Mouse (Mus musculus) retina, postnatal 7 days (tissue): ENCODE data around the gene Gm45837.

Source experiments
- DNase-seq: peaks from one replicate; pipeline ENCODE4 v3.0.0-alpha.2; 2012; ENCODE audit warnings: low read depth, low spot score

Gene Gm45837

DNA sequence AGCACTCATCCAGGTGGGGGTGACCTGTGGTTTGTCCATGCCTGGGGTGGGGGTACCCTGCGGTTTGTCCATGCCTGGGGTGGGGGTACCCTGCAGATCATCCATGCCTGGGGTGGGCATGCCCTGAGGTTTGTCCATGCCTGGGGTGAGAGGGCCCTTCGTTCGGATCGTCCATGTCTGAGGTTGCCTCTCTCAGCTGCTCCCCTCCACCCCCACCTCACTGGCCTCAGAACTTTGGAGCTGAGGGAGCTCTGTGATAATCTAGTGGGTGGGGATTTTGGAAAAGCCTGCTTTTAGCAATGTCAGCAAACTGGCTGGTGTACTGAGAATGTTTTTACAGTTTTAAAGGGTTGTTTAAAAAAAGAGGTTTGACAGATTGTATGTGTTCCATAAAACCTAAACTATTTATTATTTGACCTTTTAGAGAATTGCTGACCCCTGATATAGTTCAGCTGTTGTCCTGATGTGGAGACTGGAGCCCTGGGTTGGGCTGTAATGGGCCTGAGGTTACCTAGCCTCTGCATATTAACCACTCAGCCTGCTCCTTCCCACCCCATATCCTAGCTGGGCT, 18.7 kb upstream of the Gm45837 start:
- DNase-seq: no peak

DNA sequence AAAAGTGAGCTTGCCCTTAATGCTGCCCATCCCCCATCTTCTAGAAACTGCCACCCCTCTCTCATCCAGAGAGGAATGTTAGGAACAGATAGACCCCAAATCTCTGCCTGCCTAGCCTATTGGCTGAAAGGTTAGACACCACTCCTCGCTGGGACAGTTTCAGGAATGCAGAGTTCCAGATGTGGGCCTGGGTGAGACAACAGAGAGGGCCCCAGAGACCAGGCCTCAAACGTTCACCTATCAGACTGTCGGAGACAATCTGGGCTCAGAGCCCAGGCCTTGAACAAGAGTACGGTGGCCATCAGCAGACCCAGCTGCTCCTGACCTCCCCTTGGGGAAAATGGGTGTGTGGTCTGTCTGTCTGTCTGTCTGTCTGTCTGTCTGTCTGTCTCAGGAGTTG, 17.7 kb upstream of the Gm45837 start:
- no peak for DNase-seq

DNA sequence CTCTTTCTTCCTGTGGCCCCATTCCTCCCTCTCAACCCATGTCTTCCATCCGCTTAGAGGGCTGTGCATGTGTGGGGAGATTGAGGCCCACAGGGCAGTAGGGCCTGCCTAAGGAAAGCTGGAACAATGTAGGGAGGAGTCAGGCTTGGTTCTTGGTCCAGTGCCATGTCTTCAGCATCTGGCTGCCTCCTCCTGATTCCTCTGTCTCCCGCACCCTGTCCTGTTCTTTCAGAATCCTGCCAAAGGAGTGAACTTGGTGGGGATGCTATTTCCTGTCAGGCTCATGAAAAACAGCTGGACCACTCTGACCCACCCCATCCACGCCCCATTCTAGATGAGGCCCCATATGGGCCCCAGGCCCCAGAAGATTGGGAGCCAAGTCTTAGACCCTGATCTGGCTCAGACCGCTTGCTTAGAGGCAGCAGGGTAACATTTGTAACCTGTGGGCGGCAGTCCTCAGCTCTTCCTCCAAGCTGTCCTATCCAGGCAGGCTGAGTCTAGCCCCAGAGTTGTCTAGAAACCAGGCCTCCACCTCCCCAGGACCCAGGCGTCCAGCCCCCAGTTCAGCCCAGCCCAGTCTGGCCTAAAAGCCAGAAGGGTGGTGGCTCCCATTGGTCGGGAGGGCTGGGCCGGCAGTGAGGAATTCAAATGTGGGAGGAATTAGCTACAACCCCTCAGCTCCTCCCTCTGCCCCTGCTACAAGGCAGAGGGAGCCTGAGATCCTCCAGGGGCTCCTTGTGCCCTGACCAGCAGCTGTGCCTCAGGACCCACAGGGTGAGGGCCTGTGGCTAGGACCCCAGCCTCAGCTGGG, 16.8 kb upstream of the Gm45837 start:
- DNase-seq: no peak

DNA sequence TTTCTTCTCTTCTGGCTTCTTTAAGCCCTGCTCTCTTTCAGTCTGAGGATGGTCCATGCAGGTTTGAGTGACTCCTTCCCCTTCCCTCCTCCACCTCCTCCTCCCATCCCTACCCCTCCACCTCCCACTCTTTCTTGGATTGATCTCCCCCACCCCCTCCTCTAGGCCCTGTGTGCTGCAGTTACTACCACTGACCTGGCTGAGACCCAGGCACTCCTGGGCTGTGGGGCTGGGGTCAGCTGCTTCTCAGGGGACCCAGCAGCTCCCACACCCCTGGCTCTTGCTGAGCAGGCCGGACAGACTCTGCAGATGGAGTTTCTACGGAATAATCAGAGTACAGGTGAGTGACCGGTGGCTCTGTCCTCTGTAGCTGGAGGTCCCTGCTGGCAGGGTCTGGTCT, 16.1 kb upstream of the Gm45837 start:
- DNase-seq: no peak

DNA sequence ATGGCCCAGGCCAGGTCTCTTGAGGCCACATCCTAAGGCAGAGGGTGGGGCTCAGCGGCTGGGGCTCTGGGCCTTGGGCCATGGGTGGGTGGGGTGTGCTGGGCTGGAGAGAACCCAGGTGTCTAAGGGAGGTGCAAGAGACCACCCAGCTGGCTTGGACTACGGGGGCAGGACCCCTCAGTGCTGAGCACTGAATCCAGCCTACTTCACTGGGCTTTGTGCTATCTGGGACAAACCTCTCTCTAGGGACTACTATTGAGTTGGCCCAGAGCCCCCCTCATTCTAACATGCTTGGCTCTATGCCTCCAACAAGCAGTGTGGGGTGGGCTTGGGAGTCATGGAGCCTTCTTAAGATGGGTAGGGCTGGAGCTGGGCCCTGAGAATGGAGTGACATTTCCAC, 15.2 kb upstream of the Gm45837 start:
- DNase-seq: no peak

DNA sequence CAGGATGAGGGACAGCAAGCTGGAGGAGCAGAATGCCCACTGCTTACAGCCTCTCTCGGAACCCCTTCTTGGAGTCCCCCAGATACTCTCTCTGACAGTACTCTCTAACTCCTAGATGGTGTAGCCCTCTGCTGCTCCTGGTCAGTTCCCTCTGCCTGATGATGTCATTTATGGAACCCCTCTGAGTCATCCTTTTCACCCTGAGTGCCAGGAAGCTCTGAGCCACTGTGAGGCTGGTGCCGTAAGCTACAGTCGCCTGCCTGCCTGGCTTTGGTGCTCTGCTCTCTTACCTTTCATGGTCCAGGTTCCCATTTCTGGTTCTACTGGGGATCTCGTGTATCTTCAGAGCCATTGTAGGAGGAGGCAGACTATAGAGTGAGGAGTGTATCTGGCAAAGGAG, 13.5 kb upstream of the Gm45837 start:
- DNase-seq: no peak

DNA sequence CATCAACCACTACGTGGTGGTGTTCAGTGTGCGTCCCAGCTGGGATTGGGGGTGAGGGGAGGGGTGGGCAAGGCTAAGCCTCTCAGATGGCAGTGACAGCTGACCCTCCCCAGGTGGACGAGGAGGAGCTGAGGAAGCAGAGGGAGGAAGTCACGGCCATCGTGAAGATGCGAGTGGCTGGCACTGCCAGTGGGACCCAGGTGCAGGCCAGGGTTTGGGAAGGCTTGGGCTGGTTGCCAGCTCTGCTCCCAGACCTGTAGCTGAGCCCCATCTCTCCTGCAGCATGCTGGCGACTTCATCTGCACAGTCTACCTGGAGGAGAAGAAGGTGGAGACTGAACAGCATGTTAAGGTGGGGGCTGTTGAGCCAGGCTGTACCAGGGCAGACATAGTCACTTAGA, 9.2 kb upstream of the Gm45837 start:
- no peak for DNase-seq

DNA sequence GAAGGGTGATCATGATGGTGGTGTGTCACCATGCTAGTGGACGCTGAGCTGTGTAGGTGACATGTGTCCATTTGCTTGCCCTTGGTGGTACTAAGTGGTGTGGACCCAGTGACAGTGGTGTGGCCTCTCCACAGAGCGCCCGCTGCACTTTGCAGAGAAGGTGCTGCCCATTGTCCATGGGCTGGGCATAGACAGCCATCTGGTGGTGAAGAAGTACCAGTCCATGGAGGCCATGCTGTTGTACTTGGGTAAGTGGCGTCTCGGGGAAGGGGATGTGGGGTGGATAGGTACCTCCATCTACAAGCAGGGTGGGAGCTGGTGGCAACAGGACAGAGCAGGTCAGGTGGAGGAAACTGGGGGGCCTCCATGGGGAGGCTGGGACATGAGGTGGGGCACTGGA, 6.9 kb upstream of the Gm45837 start:
- DNase-seq: no peak

DNA sequence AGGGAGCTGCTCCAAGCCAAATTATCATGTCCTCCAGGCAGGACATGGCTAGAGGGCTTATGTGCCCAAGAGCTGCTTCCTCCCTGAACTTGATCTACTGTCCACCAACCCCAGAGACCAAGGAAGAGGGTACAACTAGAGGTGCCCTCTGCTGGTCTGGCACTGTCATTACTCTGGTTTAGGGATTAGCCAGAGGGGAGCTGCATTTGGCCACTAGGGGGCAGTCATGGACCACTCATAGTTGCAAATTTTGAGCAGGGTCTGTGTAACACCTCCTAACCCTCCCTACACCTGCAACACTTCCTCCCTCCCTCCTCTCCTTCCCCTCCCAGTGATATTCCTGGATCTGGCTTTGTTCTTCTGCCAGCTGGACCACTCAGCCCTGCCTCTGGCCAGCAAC, 2.1 kb downstream of the Gm45837 start:
- DNase-seq: peak; percentile 81

DNA sequence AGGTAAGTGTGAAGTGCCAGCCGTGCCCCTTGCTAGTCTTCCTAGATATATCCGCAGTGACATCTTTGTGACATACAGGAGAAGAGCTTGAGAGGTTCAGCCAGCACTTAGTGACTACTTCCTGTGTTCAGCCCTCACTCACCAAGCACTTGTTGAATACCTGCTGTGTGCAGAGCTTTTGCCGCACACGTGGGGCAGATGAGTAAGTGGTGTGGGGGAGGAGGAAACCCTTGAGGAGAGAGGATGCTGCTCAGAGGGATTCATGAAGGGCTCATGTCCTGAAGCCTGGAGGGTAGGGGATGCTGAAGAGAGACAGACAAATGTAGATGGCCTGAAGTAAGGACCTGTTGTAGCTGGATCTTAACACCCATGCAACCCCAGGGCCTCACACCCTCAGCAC, 3.5 kb downstream of the Gm45837 start:
- no peak for DNase-seq

DNA sequence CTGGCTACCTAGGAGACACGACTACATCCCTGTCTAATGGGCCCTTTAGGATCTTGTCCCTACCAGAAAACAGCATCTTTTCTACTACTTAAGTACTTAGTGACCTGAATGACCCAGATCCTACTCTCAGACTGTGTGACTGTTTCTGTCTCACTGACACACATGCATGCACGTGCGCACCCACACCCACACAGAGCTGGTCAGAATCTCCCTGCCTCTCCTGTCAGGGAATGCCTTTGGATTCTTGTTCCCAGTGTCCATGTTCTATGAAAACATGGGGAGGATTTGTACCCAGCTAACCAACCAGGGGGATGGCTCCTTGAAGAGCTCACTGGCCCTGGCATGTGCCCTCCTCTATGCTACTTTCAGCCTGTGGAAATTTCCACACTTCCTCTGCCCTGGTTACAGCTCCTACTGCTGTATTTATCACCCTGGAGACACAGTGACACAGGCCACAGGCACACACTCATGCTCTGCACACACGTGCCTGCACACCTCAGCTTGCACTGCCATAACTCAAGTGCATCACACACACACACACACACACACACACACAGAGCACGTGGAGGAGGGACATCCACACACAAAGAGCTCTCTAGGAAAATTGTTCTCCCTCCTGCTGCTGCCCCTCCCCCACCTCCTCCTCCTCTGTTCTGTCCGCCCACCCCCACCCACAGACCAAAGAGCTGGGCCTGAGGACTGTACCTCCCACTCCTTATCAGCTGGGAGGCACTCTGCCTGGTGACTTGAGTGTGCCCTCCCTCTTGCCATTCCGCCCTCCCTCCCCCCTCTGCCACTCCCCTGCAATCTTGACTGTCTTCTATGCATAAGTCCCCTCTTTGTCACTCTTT, 4.2 kb downstream of the Gm45837 start:
- DNase-seq: no peak

DNA sequence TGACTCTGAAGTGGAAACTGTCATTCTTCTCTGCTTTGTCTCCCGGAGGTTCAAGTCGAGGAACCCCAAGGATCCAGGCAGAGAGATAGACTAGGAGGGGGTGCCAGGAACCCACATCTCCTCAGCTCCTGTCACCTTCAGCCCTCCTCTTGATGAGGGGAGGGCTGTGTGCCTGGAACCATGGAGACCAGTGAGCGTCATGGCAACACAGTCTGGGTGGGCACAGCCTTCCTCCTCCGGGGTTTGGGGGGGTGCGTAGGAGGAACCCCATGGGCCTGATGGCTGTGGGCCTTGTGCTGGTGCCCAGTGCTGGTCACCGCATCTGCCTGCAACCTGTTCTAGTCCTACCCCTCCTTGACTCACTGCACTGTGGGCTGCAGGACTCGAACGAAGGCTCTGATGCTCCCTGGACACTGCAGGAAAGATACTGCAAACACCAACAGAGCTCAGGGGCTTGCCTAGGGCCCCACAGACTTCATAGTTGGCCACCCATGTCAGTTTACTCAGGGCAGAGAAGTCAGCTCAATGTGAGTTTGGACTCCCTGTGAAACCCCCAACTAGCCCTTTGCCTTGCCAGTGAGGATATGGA, 4.9 kb downstream of the Gm45837 start:
- DNase-seq: no peak

DNA sequence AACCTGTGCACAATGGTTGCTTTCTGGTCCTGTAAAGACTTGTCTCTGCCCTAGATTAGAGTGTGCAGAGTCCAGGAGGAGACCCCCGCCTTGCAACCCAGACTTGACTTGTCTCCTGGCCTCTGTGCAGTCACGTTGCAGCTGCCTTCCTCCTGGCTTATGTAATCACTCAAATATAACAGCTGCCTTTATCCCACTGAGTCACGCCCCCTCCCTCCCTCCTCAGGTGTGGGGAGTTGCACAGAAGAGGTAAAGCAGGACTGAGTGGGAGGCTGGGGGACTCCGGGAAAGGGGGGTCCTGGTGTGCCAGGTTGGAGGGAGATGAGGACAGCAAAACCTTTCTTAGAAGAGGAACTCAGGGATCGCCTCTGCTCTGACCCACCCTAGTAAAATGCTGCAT, 5.7 kb downstream of the Gm45837 start:
- no peak for DNase-seq

DNA sequence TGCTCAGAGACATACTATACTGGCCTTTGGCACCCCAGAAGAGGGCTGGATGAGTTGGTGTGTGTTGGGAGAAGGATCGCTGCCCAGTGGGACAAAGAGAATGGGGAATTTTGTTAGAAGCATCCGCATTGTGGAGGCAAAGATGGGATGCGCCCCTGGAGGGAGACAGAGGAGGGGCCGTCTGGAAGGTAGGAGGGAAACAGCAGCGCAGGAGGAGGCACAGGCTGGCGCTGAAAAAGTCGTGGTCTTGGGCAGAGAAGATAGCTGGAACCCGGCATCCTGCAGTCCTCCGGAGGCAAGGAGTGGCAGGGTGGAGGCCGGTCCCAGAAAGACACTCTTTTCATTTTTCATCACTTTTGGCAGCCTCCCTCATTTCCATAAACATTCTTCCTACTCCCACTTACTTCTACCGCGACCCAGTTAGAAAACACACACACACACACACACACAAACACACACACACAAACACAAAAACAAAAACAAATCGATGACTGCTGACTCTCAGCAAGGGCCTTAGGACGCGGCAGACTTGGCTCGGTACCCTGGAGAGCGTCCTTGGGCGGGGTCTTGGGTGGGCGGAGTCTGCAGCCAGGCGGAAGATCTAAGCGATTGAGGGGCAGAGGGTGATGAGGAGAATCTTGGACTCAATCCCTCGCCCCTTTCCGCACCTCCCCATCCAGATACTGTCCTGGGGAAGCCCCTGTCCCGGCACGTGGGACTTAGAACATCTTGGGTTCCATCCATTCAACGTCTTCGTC, 8.5 kb downstream of the Gm45837 start:
- no peak for DNase-seq

DNA sequence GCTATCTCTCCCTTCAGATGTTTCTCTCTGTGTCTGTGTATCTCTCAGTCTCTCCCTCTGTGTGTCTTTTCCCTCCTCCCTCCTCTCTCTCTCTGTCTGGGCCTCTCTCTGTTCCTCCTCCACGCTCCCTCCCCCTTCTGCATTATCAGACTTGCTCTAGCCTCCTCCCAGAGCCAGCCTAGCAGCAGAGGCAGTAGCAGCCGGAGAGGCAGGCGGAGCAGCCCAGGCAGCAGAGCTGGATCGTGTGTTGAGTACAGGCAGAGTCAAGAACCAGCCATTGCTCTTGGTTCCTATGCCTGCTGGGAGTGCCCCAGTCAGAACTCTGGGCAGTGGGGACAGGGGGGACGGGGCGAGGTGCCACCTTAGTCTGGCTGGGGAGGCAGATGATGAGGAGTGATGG, 10.8 kb downstream of the Gm45837 start, which contains the start of gene Pde2a:
Gene Pde2a, plus strand, starts transcription at position 163 of the 400 bp plus-strand sequence.
- DNase-seq: no peak

DNA sequence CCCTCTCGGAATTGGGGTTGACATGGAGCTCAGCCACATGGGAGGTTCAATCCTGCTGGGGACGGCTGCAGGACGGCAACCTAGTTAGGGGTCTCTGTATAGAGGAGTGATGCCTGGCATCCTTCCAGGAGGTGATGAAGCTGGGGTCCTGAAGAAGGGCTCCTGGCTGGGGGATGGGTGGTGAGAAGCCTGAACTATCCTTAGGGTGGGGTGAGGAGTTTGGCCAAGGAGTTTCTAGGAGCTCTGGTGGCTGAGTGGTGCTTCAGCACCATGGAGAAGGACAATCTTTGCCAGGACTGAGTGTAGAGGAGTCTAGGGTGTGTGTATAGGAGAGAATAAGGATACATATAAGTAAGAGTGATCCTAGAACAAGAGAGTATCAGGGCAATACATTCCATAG, 11.4 kb downstream of the Gm45837 start:
- no peak for DNase-seq

DNA sequence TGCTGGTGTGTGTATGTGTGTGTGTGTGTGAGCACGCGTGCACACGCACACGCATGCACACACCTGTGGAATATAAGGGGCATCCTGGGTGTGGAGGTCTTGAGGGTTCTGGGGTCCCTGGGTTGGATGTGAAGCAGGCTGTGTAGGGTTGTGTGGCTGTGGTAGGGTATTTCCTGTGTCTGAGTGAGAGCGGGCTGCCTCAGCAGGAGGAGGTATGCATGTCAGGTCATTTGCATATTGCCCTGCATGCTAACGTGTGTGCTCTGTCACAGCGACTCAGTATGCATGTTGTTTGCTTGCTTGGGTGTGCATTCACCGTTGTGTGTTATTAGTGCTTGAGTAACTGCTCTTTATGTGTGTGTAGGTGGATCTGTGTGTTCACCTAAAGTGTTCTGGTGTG, 12.0 kb downstream of the Gm45837 start:
- DNase-seq: no peak

DNA sequence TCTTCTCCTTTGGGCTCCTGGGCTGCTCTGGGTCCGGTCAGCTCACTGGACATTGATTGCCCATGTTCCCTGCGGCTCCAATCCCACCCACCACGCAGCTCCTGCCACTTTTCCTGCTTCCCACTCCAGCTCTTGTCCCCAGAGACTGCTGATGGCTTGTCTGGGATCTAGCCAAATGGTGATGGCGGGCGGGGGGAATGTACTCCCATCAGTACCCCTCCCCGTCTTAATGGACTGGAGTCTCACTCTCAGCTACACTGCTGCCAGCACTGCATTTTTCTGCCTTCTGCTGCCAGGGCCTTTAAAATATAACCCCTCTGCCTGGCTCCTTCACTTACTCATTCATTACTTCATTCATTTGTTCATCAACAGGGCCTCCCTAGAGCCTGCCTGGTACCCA, 13.3 kb downstream of the Gm45837 start:
- no peak for DNase-seq

DNA sequence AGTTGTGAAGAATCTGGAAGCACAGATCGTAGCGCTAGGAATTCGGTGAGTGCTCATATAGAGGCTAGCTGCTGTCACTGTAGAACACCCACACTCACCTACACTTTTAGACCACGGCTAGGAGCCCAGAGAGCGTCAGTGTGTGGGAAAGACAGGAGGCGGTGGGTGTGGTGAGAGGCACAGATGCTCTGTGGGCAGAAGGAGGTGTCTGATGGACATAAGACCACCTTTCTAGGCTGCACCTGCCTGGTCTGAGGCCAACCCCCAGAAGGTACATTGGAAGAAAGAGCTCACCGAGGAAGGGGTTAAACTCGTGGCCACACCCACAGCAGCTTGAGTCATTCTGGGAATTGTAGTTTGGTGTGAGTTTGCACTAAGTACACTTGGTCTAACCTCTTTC, 16.0 kb downstream of the Gm45837 start:
- no peak for DNase-seq

DNA sequence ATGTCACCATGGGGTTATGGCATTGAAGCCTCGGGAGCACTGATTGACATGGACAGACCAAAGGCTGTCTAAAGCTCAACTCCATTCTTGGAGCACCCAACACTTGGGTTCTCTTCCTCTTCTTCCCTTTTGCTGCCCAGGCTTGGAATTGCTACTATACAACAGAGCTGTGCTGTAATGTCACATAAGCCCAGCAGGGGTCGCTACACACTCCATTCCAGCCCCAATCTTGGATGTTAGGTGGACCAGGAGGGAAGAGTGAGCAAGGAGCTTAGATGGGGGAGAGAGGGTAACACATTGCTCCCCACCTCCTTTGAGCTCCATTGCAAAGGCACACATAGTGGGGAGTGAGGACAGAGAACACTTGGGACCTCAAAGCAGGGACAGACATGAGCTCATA, 17.1 kb downstream of the Gm45837 start:
- no peak for DNase-seq

DNA sequence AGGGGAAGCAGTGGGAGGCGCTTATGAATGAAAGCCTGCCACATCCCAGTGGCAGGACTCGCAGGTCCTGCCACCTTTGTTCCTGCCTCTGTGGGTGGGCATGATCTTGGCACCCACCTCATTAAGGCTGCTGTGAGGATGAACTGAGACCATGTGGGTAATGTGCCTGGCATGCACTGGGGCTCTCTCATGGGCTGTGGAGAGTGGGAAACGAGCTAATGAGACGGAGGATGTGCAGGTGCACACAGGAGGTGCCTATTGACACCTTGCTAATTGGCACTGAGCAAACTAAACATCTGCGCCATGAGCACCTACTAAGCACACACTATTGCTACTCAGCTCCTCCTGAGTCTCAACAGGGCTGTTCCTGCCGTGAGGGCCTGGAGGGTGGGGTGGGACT, 24.4 kb downstream of the Gm45837 start:
- no peak for DNase-seq

DNA sequence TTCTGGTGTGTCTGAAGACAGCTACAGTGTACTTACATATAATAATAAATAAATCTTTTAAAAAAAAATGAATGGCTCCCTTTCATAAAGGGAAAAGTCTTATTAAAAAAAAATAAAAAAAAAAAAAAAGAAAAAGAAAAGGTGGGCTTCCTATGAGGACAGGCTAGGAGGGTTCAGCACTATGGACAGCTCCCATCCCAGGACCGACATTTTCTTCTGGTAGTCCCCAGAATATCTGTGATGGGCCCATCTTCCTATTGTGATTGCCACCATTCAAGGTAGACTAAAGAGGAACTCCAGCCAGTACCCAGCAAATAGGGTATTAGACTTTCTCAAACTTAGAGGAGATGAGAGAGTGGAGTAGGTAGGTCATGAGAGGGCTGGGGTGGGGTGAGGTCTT, 27.2 kb downstream of the Gm45837 start:
- DNase-seq: no peak
